Mouse (Mus musculus) lung, embryonic 14.5 days (tissue): ENCODE measurements around the gene Ccdc160. TPM values are rescaled to one million over a fixed set of nuclear protein-coding genes. Genes with fewer than 3 reads are reported as not detected.

ENCODE experiments used
- ATAC-seq: fragments of 200-750 bp; cut with Nextera tagmentation; 2 replicates; pipeline ENCODE4 v1.8.0; 2017; ENCODE audit warnings: mild to moderate bottlenecking, moderate TSS enrichment, moderate library complexity; ENCODE audit not compliant: insufficient read depth
- DNase-seq: peaks from one replicate; pipeline ENCODE4 v3.0.0-alpha.2; 2015
- H3K27ac ChIP-seq: fragments of 300-500 bp; sonication (generic); 2 replicates; pipeline ENCODE4 v1.5.1; 2014; ENCODE audit warnings: low read depth, mild to moderate bottlenecking, moderate library complexity
- H3K27me3 ChIP-seq: fragments of 300-500 bp; sonication (generic); 2 replicates; pipeline ENCODE4 v1.6.1; 2014; ENCODE audit warnings: low read length, control low read depth; ENCODE audit not compliant: insufficient read depth
- H3K36me3 ChIP-seq: fragments of 300-500 bp; sonication (generic); 2 replicates; pipeline ENCODE4 v1.6.1; 2014; ENCODE audit warnings: control low read depth; ENCODE audit not compliant: insufficient read depth
- H3K4me1 ChIP-seq: fragments of 300-500 bp; sonication (generic); 2 replicates; pipeline ENCODE4 v1.6.1; 2014; ENCODE audit warnings: antibody characterized with exemption, control low read depth; ENCODE audit not compliant: insufficient read depth
- H3K4me2 ChIP-seq: fragments of 300-500 bp; sonication (generic); 2 replicates; pipeline ENCODE4 v1.6.1; 2014; ENCODE audit warnings: mild to moderate bottlenecking
- H3K4me3 ChIP-seq: fragments of 300-500 bp; sonication (generic); 2 replicates; pipeline ENCODE4 v1.5.1; 2014; ENCODE audit warnings: low read depth, low read length
- H3K9ac ChIP-seq: fragments of 300-500 bp; sonication (generic); 2 replicates; pipeline ENCODE4 v1.6.1; 2014
- H3K9me3 ChIP-seq: fragments of 300-500 bp; sonication (generic); 2 replicates; pipeline ENCODE4 v1.6.1; 2016; ENCODE audit warnings: low read depth, low read length, control low read depth
- CTCF ChIP-seq: IDR thresholded peaks from 2 replicates; pipeline ENCODE4 v1.5.1; 2016; ENCODE audit warnings: antibody characterized with exemption, low read depth
- WGBS: fragments of 180-500 bp; shearing (Covaris S2); extraction: QIAGEN DNeasy Blood & Tissue Kit; methylation state at CpG from one replicate; pipeline ENCODE4 v1.1.7; 2014; 5-methylcytosine and 5-hydroxymethylcytosine counted together
- polyA plus RNA-seq: library from polyadenylated mRNA; unstranded; fragments of >200 nt; fragmentation: Nextera tagmentation; extraction: Ambion mirVana; gene quantifications from 2 replicates; pipeline ENCODE4 v1.2.1, GENCODE M21; 2014

Ccdc160 gene
- 1.9 and 2.7 TPM in 2 replicates for polyA plus RNA-seq

DNA sequence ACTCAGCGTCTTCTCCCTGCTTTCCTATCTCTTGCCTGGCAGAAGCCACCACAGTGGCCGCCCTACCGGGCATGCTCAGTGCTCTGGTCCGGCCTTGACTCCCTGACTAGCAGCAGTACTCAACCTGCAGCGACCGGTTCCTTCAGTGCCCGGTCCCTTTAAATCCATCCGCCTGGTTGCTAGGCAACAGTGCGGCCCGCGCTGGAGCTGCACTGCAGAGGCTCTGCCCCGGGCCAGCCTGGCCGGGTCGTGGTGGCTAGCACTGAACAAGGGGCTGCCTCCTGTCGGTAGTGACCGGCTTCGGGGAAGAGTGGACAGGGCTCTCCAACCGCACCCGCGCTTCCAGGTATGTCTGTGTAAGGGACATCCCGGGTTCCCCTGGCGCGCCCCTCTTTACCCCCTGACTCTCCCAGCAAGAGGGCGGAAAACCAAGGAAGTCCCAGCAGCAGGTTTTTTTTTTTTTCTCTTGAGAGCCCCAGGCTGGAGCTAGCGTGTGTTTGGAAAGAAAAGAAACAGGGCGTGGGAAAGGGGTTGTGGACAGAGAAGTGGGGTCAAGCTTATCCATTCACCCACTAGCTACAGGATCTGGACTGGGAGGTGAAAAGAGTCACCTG, at the start of gene Ccdc160:
TSS of gene Ccdc160 (plus strand) at position 221 of the 614 bp plus-strand sequence.
- no peaks in the 10 kb centered on the region for H3K4me1 ChIP-seq
- H3K9me3 ChIP-seq = no peaks in the 10 kb centered on the region
- H3K9ac ChIP-seq = peak within 1 kb of the TSS; percentile 29; the same call in 1 of the 2 replicates
- TF ChIP-seq CTCF = 0 out of 2 replicates have a peak, but pooled peaks have one; percentile 9
- H3K27ac ChIP-seq = no peak within 1 kb of the TSS
- H3K36me3 ChIP-seq = no peaks in the 10 kb centered on the region
- WGBS = 15% methylated on average over 26 of the region's 26 CpGs
- DNase-seq (peak; percentile 87), ATAC-seq (peak; percentile 90)
- peak within 1 kb of the TSS; percentile 58 for H3K4me2 ChIP-seq
- no peaks in the 10 kb centered on the region for H3K27me3 ChIP-seq
- peak within 1 kb of the TSS; percentile 37 for H3K4me3 ChIP-seq

DNA sequence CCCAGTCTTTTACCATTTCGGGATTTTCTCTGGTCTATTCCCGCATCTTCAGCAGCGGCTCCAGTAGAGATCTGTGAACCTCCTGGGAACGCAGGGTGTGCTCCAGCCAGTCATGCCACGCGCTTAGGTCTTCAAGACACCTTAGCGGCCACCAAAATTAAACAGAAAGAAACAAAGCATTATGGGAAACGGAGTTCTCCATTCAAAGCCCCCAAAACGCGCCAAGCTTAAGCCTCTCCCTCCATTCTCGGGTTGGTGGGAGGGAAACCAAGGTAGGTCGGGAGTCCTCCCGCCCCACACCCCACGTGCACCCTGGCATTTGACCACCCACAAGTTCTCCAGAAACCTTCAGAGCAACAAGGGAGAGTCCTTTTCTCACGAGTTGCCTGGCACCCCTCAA, 47.2 kb upstream of the Ccdc160 start:
- TF ChIP-seq CTCF = no peak
- Histone ChIP-seq H3K27ac (no peak overlapping the region), H3K27me3 (peaks cover 20% of the 10 kb centered on the region), H3K9me3 (no peaks in the 10 kb centered on the region), H3K36me3 (no peaks in the 10 kb centered on the region), H3K4me1 (no peaks in the 10 kb centered on the region), H3K4me3 (peak overlapping the region; percentile 43), H3K9ac (peak overlapping the region; percentile 42; the same call in 1 of the 2 replicates), H3K4me2 (peak overlapping the region; percentile 79)
- 9% methylated on average over 15 of the region's 15 CpGs for WGBS
- DNase-seq = peak; percentile 20
- no peak for ATAC-seq

- H3K4me3 ChIP-seq = peak overlapping the region; percentile 43
- H3K27ac ChIP-seq = no peak overlapping the region
- H3K36me3 ChIP-seq = no peaks in the 10 kb centered on the region
- peak; percentile 41 for DNase-seq
- H3K4me2 ChIP-seq = peak overlapping the region; percentile 79
- TF ChIP-seq CTCF = no peak
- no peaks in the 10 kb centered on the region for H3K4me1 ChIP-seq
- peaks cover 20% of the 10 kb centered on the region for H3K27me3 ChIP-seq
- no peaks in the 10 kb centered on the region for H3K9me3 ChIP-seq
- ATAC-seq = peak; percentile 73
- H3K9ac ChIP-seq = peak overlapping the region; percentile 42; the same call in 1 of the 2 replicates
- WGBS = 12% methylated on average over 44 of the region's 50 CpGs
These were observed 46.6 kb upstream of the Ccdc160 start for GRCm38 (mm10) chrX:52744201-52745051.

GRCm38 (mm10) chrX:52745462-52745861, 45.5 kb upstream of the Ccdc160 start:
- TF ChIP-seq CTCF = no peak
- Histone ChIP-seq H3K4me1 (no peaks in the 10 kb centered on the region), H3K4me2 (peak overlapping the region; percentile 79; the same call in 1 of the 2 replicates), H3K27me3 (peaks cover 20% of the 10 kb centered on the region), H3K9ac (no peak overlapping the region), H3K27ac (no peak overlapping the region), H3K9me3 (no peaks in the 10 kb centered on the region), H3K36me3 (no peaks in the 10 kb centered on the region), H3K4me3 (no peak overlapping the region)
- ATAC-seq = no peak
- WGBS = 14% methylated on average over 8 of the region's 8 CpGs
- no peak for DNase-seq

DNA sequence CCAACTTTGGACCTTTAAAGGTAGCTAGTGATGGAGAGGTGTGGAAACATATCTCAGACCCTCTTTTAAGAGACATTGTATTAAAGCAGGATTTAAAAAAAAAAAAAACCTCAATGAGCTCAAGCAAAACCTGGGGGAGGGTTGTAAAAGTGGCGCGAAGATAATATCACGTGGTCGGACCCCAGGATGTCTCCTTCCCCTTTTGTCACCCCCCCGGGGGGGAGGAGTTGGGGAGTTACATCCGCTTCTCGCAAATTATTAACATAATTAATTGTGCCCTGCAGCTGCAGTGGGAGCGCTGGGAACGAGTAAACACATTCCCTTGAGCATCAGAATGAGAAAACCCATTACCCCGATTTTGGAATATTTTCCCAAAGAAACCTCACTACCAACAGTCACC, 45.1 kb upstream of the Ccdc160 start:
- H3K4me1 ChIP-seq = no peaks in the 10 kb centered on the region
- no peak overlapping the region for H3K9ac ChIP-seq
- H3K27ac ChIP-seq = no peak overlapping the region
- TF ChIP-seq CTCF = no peak
- H3K4me2 ChIP-seq = peak overlapping the region; percentile 15; the same call in 1 of the 2 replicates
- WGBS = 24% methylated on average over 10 of the region's 10 CpGs
- DNase-seq = peak; percentile 16
- H3K36me3 ChIP-seq = no peaks in the 10 kb centered on the region
- no peaks in the 10 kb centered on the region for H3K9me3 ChIP-seq
- ATAC-seq = no peak
- peaks cover 20% of the 10 kb centered on the region for H3K27me3 ChIP-seq
- no peak overlapping the region for H3K4me3 ChIP-seq

- DNase-seq (no peak), ATAC-seq (0 out of 2 replicates have a peak, but pooled peaks have one; percentile 14)
- WGBS = 38% methylated on average over 1 of the region's 1 CpGs
- Histone ChIP-seq H3K4me2 (no peak overlapping the region), H3K4me3 (no peak overlapping the region), H3K9ac (no peak overlapping the region), H3K9me3 (no peaks in the 10 kb centered on the region), H3K27ac (no peak overlapping the region), H3K4me1 (no peaks in the 10 kb centered on the region), H3K36me3 (no peaks in the 10 kb centered on the region), H3K27me3 (peaks cover 20% of the 10 kb centered on the region)
- no peak for TF ChIP-seq CTCF
These were observed 44.2 kb upstream of the Ccdc160 start for GRCm38 (mm10) chrX:52746849-52747248.
